Mouse (Mus musculus): ENCODE results near the gene Smc4.
"Not testable (repeated sequence)": the region's sequence is repeated elsewhere in the genome, so short reads cannot be mapped to it uniquely, and the experiment has no call there.

The Smc4 gene

DNA sequence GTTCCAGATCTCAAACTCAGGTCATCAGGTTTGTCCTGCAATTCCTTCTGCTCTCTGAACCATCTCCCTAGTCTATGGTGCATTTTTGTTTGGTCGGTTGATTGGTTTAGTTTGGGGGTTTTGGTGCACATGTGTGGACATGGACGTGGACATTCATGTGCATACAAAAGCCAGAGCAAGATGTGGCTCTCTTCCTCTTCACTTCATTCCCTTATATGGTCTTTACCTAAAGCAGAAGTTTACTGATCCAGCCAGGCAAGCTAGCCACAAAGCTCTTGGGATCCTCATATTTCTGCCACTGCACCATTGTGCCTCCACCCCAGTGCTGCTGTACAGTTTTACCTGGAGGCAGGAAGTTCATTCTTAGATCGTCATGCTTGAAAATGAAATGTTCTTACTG, 12.6 kb downstream of the Smc4 start:
- DNase-seq (ENCODE audit: low spot score): no peak

DNA sequence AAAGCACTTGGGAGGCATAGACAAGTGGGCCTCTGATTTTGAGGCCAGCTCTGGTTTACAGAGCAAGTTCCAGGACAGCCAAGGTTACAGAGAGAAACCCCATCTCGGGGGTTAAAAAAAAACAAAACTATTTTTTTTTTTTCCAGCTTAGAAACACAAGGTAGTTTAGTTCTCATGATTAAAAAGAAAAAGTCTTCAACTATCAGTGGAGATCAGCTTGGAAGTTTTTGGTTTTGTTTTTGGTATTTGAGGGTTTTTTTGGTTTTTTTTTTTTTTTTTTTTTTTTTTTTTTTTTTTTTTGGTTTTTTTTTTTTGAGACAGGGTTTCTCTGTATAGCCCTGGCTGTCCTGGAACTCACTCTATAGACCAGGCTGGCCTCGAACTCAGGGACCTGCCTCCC, 14.1 kb downstream of the Smc4 start:
- DNase-seq (ENCODE audit: low spot score): not testable (repeated sequence)

DNA sequence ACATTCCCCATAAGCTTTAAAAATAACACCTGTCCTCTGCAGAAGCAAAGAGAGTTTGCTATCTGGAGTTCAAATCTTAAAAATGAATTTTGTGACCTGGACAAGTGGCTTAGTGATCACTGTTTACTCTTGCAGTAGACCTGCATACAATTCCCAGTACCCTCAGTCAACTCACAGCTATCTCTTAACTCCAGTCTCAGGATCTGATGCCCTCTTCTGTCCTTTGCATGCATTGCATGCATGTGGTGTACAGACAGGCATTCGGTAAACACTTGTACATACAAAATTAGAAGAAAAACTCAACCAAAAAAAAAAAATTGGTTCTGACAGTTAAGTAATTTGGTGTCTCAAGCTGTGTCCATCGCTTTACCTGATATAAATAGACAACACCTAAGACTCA, 15.7 kb downstream of the Smc4 start:
- no peak for DNase-seq (ENCODE audit: low spot score)

DNA sequence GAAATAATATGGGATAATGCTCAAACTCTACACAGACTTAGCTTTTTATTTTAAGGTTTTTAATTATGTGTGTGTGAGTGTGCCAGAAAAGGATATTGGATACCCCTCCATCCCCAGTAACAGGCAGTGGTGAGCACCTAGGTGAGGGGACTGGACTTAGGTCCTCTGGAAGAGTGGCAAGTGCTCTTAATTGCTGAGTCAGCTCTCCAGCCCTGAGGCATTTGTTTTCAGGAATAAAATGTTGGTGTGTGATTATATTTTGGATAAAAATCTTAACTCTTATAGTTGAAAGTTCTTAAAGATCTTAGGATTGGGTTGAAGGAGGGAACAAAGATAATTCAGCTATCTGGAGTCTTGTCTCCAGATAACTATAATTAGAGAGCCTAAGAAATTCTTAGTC, 16.2 kb downstream of the Smc4 start:
- no peak for DNase-seq (ENCODE audit: low spot score)

DNA sequence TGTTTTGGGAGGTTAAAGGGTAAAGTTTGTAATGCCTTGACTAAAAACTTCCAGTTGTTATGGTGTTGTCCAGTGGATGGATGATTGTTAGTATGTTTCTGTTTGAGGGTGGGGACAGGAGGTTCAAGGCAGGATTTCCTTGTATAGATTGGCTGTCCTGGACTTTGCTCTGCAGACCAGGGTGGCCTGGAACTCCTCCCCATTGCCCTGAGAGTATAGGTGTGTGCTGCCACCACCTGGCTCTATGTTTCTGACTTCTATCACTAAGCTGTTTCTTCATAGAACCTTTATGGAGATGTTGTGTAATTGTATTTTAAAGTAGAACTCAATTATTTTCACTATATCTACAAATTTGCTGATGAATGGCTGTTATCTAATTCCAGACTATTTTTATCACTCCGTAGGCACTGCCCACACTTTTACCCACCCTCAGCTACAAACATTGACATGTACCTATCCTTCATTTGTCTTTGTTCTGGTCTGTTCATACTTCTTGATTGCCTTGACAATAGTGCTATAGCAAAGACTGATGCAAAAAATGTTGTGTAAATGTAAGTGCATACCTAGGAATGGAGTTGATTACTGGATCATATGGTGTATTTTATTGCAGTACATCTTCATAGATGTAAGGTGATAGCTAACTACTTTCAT, 21.7 kb downstream of the Smc4 start:
- no peak for DNase-seq (ENCODE audit: low spot score)

GRCm38 (mm10) chr3:69040105-69040504, 35.6 kb downstream of the Smc4 start:
- no peak for DNase-seq (ENCODE audit: low spot score)

GRCm38 (mm10) chr3:69041298-69041697, 36.8 kb downstream of the Smc4 start:
- DNase-seq (ENCODE audit: low spot score): no peak

- DNase-seq (ENCODE audit: low spot score): no peak
These were observed 39.6 kb downstream of the Smc4 start for GRCm38 (mm10) chr3:69044167-69044591.

DNA sequence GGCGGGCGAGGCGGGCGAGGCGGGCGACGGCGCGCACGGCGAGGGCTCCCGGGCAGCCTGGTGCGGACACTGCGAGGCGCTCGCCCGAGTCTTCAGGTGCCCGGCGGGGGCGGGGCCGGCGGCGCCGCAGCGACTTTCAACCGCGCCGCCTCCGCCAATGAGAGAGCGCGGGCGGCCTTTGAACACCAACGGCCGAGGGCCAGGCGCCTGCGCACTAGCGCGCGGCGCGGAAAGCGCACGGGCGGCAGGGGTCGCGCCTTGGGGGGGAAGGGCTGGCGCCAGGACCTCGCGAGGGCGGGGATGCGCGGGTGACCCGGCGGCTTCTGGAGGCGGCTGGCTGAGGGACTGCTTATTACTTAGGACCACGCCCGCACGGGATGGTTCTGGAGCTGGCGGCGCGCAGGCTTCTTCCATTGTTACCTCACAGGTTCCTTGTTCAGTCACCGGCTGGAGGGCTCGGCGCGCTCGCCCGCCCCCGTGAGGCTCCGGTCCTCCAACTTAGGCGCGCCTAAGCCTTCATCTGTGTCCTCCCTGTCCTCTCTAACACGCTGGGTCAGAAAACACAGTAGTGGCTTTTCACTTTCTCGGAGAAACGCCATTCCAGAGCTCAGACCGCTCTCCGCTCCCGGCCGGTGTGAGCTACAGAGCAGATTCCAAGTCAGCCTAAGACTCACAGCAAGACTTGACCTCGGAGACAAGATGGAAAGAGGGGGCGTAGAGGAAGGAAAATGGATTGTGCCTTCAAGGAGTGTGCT, 40.3 kb downstream of the Smc4 start, which contains the start of gene Trim59:
Gene Trim59, minus strand, starts transcription at position 111 of the 755 bp plus-strand sequence.
- DNase-seq (ENCODE audit: low spot score): peak; percentile 51

GRCm38 (mm10) chr3:69045400-69045703, 40.8 kb downstream of the Smc4 start:
- no peak for DNase-seq (ENCODE audit: low spot score)

- no peak for DNase-seq (ENCODE audit: low spot score)
These were observed 41.2 kb downstream of the Smc4 start for GRCm38 (mm10) chr3:69045750-69046149.

DNA sequence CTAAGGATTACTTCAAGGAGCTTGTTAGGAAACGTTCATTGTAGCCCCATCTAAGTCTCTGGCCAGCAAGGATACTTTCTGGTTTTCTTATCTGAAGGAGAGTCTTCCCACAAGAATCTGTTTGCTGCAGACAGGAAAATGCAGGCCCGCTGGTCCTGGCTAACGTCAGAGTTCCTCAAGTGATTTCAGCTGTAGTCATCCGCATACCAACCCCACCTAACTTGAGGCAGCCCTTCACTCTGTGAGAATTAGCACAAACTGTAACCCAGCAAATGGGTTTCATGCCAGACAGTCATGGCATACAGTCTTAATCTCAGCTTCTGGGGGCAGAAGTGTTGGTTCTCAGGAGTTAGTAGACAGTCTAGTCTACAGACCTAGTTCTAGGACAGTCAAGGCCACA, 42.0 kb downstream of the Smc4 start:
- DNase-seq (ENCODE audit: low spot score): no peak

DNA sequence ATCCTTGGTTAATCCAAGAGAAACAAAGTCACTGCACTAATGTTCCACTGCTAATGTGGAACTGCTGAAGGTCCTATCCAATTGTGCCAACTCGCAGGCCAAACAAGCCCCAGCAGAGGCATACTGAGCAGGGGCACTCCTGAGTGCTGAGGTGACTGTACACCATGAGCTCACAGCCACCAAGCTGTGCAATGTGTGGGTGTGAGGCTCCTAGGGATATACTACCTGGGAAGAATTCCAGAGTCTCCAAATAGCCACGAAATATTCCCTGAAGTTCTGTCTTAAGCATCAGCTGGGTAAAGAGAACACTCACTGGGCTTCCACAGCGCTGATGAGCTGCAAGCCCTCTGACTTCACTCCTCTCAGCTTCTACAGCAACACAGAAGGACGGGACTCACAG, 43.1 kb downstream of the Smc4 start:
- no peak for DNase-seq (ENCODE audit: low spot score)

GRCm38 (mm10) chr3:69049011-69049410, 44.5 kb downstream of the Smc4 start:
- no peak for DNase-seq (ENCODE audit: low spot score)

GRCm38 (mm10) chr3:69051894-69052293, 47.4 kb downstream of the Smc4 start:
- DNase-seq (ENCODE audit: low spot score): no peak

DNA sequence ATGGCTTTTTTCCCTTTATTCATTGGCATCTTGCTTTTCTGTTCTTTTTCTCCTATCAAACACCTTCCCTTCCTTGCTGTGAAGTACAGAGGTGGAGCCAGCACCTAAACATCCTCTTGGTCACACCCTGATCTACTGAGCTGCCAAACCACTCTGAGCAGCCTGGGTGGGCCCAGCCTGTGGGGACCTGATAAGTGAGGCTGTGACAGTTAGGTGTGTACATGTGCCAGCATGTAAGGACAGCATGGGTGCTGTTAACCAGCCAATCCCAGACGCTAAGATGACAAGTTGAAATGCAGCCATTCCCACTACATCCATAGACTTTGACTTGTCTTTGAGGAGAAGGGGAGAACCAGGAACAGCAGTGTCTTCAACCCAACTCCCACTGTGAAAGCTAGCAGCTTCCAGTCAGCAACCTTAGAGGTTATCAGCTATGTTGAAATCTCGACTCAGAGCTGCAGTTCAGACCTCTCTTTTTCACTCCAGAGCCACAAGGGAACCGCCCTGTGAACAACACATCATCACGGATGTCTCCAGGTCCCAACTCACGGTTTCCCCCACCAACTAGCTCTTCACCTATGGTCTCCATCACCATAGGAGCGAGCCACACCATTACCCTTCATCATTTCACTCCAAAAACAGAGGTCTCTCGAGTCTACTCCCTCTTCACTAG, 50.4 kb downstream of the Smc4 start:
- DNase-seq (ENCODE audit: low spot score): no peak

DNA sequence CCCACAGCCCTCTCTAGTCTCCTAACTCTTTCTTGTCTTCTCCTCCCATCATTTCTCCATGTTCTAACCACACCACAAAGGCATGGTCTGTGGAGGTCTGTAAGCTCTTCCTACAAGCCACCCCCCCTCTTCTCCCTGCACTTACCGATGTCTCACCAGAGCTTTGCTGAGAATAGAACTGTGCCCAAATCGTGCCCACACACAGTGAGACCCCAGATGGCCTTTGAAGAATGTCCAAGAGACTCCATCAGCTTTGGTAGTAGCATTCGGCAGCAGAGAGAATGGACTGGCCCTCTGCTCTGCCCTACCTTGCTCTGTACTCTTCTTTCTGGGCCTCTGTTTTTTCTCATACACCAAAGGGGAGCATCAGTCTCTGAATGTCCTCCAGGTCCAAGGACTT, 51.3 kb downstream of the Smc4 start:
- DNase-seq (ENCODE audit: low spot score): no peak

DNA sequence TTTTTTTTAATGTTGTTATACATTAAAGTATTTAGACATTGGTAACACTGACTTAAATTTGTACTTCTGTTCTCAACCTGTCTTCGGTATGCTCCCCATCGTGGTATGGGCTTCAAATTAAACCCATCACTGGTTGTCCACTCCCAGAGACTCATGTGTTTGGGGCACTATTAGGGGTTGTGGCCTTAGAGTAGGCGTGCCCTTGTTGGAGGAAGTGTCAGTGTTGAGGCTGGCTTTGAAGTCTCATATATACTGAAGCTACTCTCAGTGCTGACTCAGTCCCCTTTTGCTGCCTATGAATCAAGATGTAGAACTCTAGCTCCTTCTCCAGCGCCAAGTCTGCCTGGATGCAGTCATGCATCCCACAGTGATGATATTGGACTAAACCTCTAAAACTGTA, 56.1 kb downstream of the Smc4 start:
- DNase-seq (ENCODE audit: low spot score): no peak

GRCm38 (mm10) chr3:69062764-69063163, 58.2 kb downstream of the Smc4 start:
- no peak for DNase-seq (ENCODE audit: low spot score)

GRCm38 (mm10) chr3:69064005-69064404, 59.5 kb downstream of the Smc4 start:
- DNase-seq (ENCODE audit: low spot score): peak; percentile 32
